Mouse (Mus musculus): ENCODE results near the gene Kif2a. TPM values are rescaled to one million over a fixed set of nuclear protein-coding genes. Genes with fewer than 3 reads are reported as not detected.
"Not testable (repeated sequence)": the region's sequence is repeated elsewhere in the genome, so short reads cannot be mapped to it uniquely, and the experiment has no call there.

Kif2a gene
- total RNA-seq, 1 experiment = 21.9 TPM

GRCm38 (mm10) chr13:106998026-106998425, 23.9 kb downstream of the Kif2a start:
- Histone ChIP-seq H3K4me3 (ENCODE audit: insufficient read depth in 1 of 2, low read depth in 1 of 2, low read length in 2 of 2, poor library complexity in 1 of 2, severe bottlenecking in 1 of 2) (no peak overlapping the region), H3K27ac (ENCODE audit: insufficient read depth, low read depth, low read length, poor library complexity, severe bottlenecking) (no peak overlapping the region), H3K36me3 (ENCODE audit: control insufficient read depth, insufficient read depth, low read length, poor library complexity, severe bottlenecking) (no peaks in the 10 kb centered on the region; the same call in 1 of the 2 replicates), H3K9me3 (ENCODE audit: control insufficient read depth, insufficient read depth, low read depth, low read length) (no peaks in the 10 kb centered on the region), H3K4me1 (ENCODE audit: control insufficient read depth in 2 of 2, insufficient read depth in 2 of 2, low read length in 2 of 2, poor library complexity in 1 of 2) (peaks cover 0 to 2% of the 10 kb centered on the region in 2 experiments; a peak in 1 of 4 replicates), H3K9ac (ENCODE audit: insufficient read depth, low read depth, low read length, poor library complexity, severe bottlenecking) (no peak overlapping the region)
- no peak for TF ChIP-seq MAFK (IDR thresholded peaks at IDR 0.05; ENCODE audit: insufficient read depth, low read depth, low read length)
- TF ChIP-seq ZC3H11A (IDR thresholded peaks at IDR 0.05; ENCODE audit: borderline replicate concordance, low read depth, low read length) = no peak
- no peak for TF ChIP-seq CHD2 (IDR thresholded peaks at IDR 0.05; ENCODE audit: low read depth, low read length)
- TF ChIP-seq HCFC1 (IDR thresholded peaks at IDR 0.05; ENCODE audit: borderline replicate concordance, insufficient read depth, low read length) = no peak
- no peak for TF ChIP-seq ZNF384 (IDR thresholded peaks at IDR 0.05; ENCODE audit: low read depth, low read length)
- DNase-seq (ENCODE audit: low read depth, low spot score) = no peak
- in situ Hi-C loops (cut with MboI; ENCODE audit: low sequenced_read_pairs in 2 of 2, unreplicated experiment in 2 of 2) = no loop called here

GRCm38 (mm10) chr13:106997557-106997956, 24.4 kb downstream of the Kif2a start:
- H3K9me3 ChIP-seq (ENCODE audit: control insufficient read depth, insufficient read depth, low read depth, low read length); H3K9ac ChIP-seq (ENCODE audit: insufficient read depth, low read depth, low read length, poor library complexity, severe bottlenecking); H3K4me3 ChIP-seq (ENCODE audit: insufficient read depth in 1 of 2, low read depth in 1 of 2, low read length in 2 of 2, poor library complexity in 1 of 2, severe bottlenecking in 1 of 2); H3K36me3 ChIP-seq (ENCODE audit: control insufficient read depth, insufficient read depth, low read length, poor library complexity, severe bottlenecking); DNase-seq (ENCODE audit: low read depth, low spot score); H3K4me1 ChIP-seq (ENCODE audit: control insufficient read depth in 2 of 2, insufficient read depth in 2 of 2, low read length in 2 of 2, poor library complexity in 1 of 2); H3K27ac ChIP-seq (ENCODE audit: insufficient read depth, low read depth, low read length, poor library complexity, severe bottlenecking); in situ Hi-C loops (cut with MboI; ENCODE audit: low sequenced_read_pairs in 2 of 2, unreplicated experiment in 2 of 2): not testable (repeated sequence)
- TF ChIP-seq ZNF384 (IDR thresholded peaks at IDR 0.05; ENCODE audit: low read depth, low read length) = peak; percentile 77

GRCm38 (mm10) chr13:106996891-106997290, 25.0 kb downstream of the Kif2a start:
- Histone ChIP-seq H3K9me3 (ENCODE audit: control insufficient read depth, insufficient read depth, low read depth, low read length) (no peaks in the 10 kb centered on the region), H3K9ac (ENCODE audit: insufficient read depth, low read depth, low read length, poor library complexity, severe bottlenecking) (no peak overlapping the region), H3K27ac (ENCODE audit: insufficient read depth, low read depth, low read length, poor library complexity, severe bottlenecking) (no peak overlapping the region), H3K4me1 (ENCODE audit: control insufficient read depth in 2 of 2, insufficient read depth in 2 of 2, low read length in 2 of 2, poor library complexity in 1 of 2) (peaks cover 0 to 2% of the 10 kb centered on the region in 2 experiments; a peak in 1 of 4 replicates), H3K36me3 (ENCODE audit: control insufficient read depth, insufficient read depth, low read length, poor library complexity, severe bottlenecking) (peaks cover 3% of the 10 kb centered on the region; the same call in 1 of the 2 replicates), H3K4me3 (ENCODE audit: insufficient read depth in 1 of 2, low read depth in 1 of 2, low read length in 2 of 2, poor library complexity in 1 of 2, severe bottlenecking in 1 of 2) (no peak overlapping the region)
- no peak for TF ChIP-seq MAFK (IDR thresholded peaks at IDR 0.05; ENCODE audit: insufficient read depth, low read depth, low read length)
- in situ Hi-C loops (cut with MboI; ENCODE audit: low sequenced_read_pairs in 2 of 2, unreplicated experiment in 2 of 2) = no loop called here
- no peak for DNase-seq (ENCODE audit: low read depth, low spot score)

GRCm38 (mm10) chr13:106961496-106961895, 60.4 kb downstream of the Kif2a start:
- no peak overlapping the region for H3K9ac ChIP-seq (ENCODE audit: insufficient read depth, low read depth, low read length, poor library complexity, severe bottlenecking)
- peaks cover 13% of the 10 kb centered on the region for H3K36me3 ChIP-seq (ENCODE audit: control insufficient read depth, insufficient read depth, low read length, poor library complexity, severe bottlenecking)
- no peaks in the 10 kb centered on the region for H3K9me3 ChIP-seq (ENCODE audit: control insufficient read depth, insufficient read depth, low read depth, low read length)
- in situ Hi-C loops (cut with MboI; ENCODE audit: low sequenced_read_pairs in 2 of 2, unreplicated experiment in 2 of 2) = no loop called here
- H3K27ac ChIP-seq (ENCODE audit: insufficient read depth, low read depth, low read length, poor library complexity, severe bottlenecking) = no peak overlapping the region
- no peak for DNase-seq (ENCODE audit: low read depth, low spot score)
- no peaks in the 10 kb centered on the region for H3K4me1 ChIP-seq (ENCODE audit: control insufficient read depth in 2 of 2, insufficient read depth in 2 of 2, low read length in 2 of 2, poor library complexity in 1 of 2)
- no peak overlapping the region for H3K4me3 ChIP-seq (ENCODE audit: insufficient read depth in 1 of 2, low read depth in 1 of 2, low read length in 2 of 2, poor library complexity in 1 of 2, severe bottlenecking in 1 of 2)
- TF ChIP-seq ZC3H11A (IDR thresholded peaks at IDR 0.05; ENCODE audit: borderline replicate concordance, low read depth, low read length) (no peak), MAFK (IDR thresholded peaks at IDR 0.05; ENCODE audit: insufficient read depth, low read depth, low read length) (no peak), CHD2 (IDR thresholded peaks at IDR 0.05; ENCODE audit: low read depth, low read length) (no peak), ZNF384 (IDR thresholded peaks at IDR 0.05; ENCODE audit: low read depth, low read length) (no peak), HCFC1 (IDR thresholded peaks at IDR 0.05; ENCODE audit: borderline replicate concordance, insufficient read depth, low read length) (no peak)

GRCm38 (mm10) chr13:106960557-106960956, 61.4 kb downstream of the Kif2a start:
- H3K4me3 ChIP-seq (ENCODE audit: insufficient read depth in 1 of 2, low read depth in 1 of 2, low read length in 2 of 2, poor library complexity in 1 of 2, severe bottlenecking in 1 of 2) = no peak overlapping the region
- H3K9ac ChIP-seq (ENCODE audit: insufficient read depth, low read depth, low read length, poor library complexity, severe bottlenecking) = no peak overlapping the region
- TF ChIP-seq HCFC1 (IDR thresholded peaks at IDR 0.05; ENCODE audit: borderline replicate concordance, insufficient read depth, low read length) (no peak), ZNF384 (IDR thresholded peaks at IDR 0.05; ENCODE audit: low read depth, low read length) (no peak), CHD2 (IDR thresholded peaks at IDR 0.05; ENCODE audit: low read depth, low read length) (no peak), ZC3H11A (IDR thresholded peaks at IDR 0.05; ENCODE audit: borderline replicate concordance, low read depth, low read length) (no peak), MAFK (IDR thresholded peaks at IDR 0.05; ENCODE audit: insufficient read depth, low read depth, low read length) (no peak)
- H3K9me3 ChIP-seq (ENCODE audit: control insufficient read depth, insufficient read depth, low read depth, low read length) = no peaks in the 10 kb centered on the region
- no peak overlapping the region for H3K27ac ChIP-seq (ENCODE audit: insufficient read depth, low read depth, low read length, poor library complexity, severe bottlenecking)
- in situ Hi-C loops (cut with MboI; ENCODE audit: low sequenced_read_pairs in 2 of 2, unreplicated experiment in 2 of 2) = no loop called here
- H3K4me1 ChIP-seq (ENCODE audit: control insufficient read depth in 2 of 2, insufficient read depth in 2 of 2, low read length in 2 of 2, poor library complexity in 1 of 2) = no peaks in the 10 kb centered on the region
- peaks cover 16% of the 10 kb centered on the region for H3K36me3 ChIP-seq (ENCODE audit: control insufficient read depth, insufficient read depth, low read length, poor library complexity, severe bottlenecking)
- DNase-seq (ENCODE audit: low read depth, low spot score) = no peak
